Mouse (Mus musculus) olfactory bulb, adult 2 months (tissue): ENCODE measurements at regions not wholly inside any gene's neighbourhood (a gene's known extent, or its start where the extent isn't known, plus 50 kb on each side); places are given as distances from the start of the nearest gene placed in this dataset.

Experiments
- CTCF ChIP-seq: fragments of 200-500 bp; IDR thresholded peaks from 2 replicates; pipeline ENCODE4 v1.5.1; 2012; ENCODE audit warnings: low read depth, mild to moderate bottlenecking, low read length, moderate library complexity; ENCODE audit not compliant: insufficient read depth
- POLR2A ChIP-seq: fragments of 200-500 bp; IDR thresholded peaks from 2 replicates; pipeline ENCODE4 v1.6.1; 2012; ENCODE audit warnings: mild to moderate bottlenecking, low read depth, low read length, moderate library complexity; ENCODE audit not compliant: insufficient read depth

DNA sequence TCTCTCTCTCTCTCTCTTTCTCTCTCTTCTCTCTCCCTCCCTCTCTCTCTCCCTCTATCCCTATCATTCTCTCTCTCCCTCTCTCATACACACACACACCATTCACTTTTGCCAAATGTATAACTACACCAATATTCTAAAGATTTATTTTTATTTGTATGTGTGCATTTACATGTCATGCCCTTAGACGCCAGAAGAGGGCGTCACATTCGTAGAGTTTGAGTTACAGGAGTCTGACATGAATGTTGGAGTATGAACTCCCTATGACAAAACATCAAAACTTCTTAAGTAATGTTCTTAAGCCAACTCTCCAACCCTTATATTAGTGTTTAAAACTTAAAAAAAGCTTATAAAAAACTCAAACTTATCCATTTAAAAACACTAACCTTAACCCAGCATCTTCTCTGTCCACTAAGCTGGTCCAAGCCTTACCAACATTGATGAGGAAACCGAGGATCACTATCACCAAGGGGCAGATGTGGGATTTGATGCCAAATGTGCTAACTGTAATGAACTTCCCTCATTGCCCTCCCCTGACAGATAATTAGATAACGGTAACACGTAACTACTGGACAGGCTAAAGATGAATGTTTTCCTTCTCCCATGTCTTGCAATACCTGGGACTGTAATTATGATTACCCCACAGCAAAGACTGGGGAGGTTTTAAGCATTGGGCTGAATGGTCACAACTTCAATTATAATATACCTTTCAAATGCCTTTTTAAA lies 176.7 kb downstream of the Tm2d1 start:
- TF ChIP-seq CTCF, result no peak
- no peak for TF ChIP-seq POLR2A
